Mouse (Mus musculus): ENCODE results near the gene Hoxb6.

DNA sequence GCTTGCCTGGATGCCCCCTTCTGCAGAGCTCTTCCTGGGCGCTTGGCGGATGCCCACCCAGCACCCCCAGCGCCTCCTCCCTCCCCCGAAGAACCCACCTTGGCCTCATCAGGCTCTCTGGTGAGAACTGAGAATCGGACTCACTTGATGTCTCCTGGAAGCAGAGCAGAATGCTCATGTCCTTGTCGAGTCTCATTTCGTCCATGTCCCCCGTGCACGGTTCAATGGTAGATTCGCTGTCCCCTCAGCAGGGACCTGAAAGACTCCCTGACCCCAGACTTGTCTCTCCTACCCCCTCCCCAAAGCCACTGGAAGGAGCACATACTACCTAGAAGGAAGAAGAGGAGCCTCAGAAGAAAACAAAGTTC is 8.8 kb downstream of the Hoxb6 start:
- TF ChIP-seq ZNF384 (IDR thresholded peaks at IDR 0.05; ENCODE audit: low read depth, low read length) = no peak
- no peak for TF ChIP-seq MAFK (IDR thresholded peaks at IDR 0.05; ENCODE audit: insufficient read depth, low read depth, low read length)
